Mouse (Mus musculus) kidney, postnatal 0 days (tissue): ENCODE measurements around the gene Krt80. TPM values are rescaled to one million over a fixed set of nuclear protein-coding genes. Genes with fewer than 3 reads are reported as not detected.

Source experiments
- ATAC-seq: fragments of 200-750 bp; cut with Nextera tagmentation; replicated peaks from 2 replicates; pipeline ENCODE4 v1.8.0; 2017; ENCODE audit warnings: low read depth, moderate number of reproducible peaks, moderate TSS enrichment, moderate library complexity; ENCODE audit not compliant: low FRiP score
- DNase-seq: peaks from one replicate; pipeline ENCODE4 v3.0.0-alpha.2; 2016; ENCODE audit warnings: low spot score
- H3K27ac ChIP-seq: fragments of 300-500 bp; sonication (generic); 2 replicates; pipeline ENCODE4 v1.5.1; 2014; ENCODE audit warnings: mild to moderate bottlenecking
- H3K27me3 ChIP-seq: fragments of 300-500 bp; sonication (generic); 2 replicates; pipeline ENCODE4 v1.6.1; 2014; ENCODE audit warnings: low read length, mixed read lengths; ENCODE audit not compliant: insufficient read depth
- H3K36me3 ChIP-seq: fragments of 300-500 bp; sonication (generic); 2 replicates; pipeline ENCODE4 v1.6.1; 2014; ENCODE audit warnings: low read length, mixed read lengths; ENCODE audit not compliant: insufficient read depth
- H3K4me1 ChIP-seq: fragments of 300-500 bp; sonication (generic); replicated peaks from 2 replicates; pipeline ENCODE4 v1.6.1; 2014; ENCODE audit warnings: antibody characterized with exemption, low read length, mixed read lengths; ENCODE audit not compliant: insufficient read depth
- H3K4me2 ChIP-seq: fragments of 300-500 bp; sonication (generic); 2 replicates; pipeline ENCODE4 v1.6.1; 2014; ENCODE audit warnings: mild to moderate bottlenecking, low read length, moderate library complexity, mixed read lengths
- H3K4me3 ChIP-seq: fragments of 300-500 bp; sonication (generic); replicated peaks from 2 replicates; pipeline ENCODE4 v1.5.1; 2014; ENCODE audit warnings: low read depth, low read length
- H3K9ac ChIP-seq: fragments of 300-500 bp; sonication (generic); 2 replicates; pipeline ENCODE4 v1.6.1; 2014; ENCODE audit warnings: low read depth, low read length
- H3K9me3 ChIP-seq: fragments of 300-500 bp; sonication (generic); replicated peaks from 2 replicates; pipeline ENCODE4 v1.6.1; 2016; ENCODE audit warnings: low read length, inconsistent platforms, mixed read lengths
- CTCF ChIP-seq: IDR thresholded peaks from 2 replicates; pipeline ENCODE4 v1.5.1; 2016; ENCODE audit warnings: antibody characterized with exemption, low read depth, mild to moderate bottlenecking, moderate library complexity
- WGBS: fragments of 180-500 bp; shearing (Covaris S2); extraction: QIAGEN DNeasy Blood & Tissue Kit; methylation state at CpG from one replicate; pipeline ENCODE4 v1.1.7; 2014; 5-methylcytosine and 5-hydroxymethylcytosine counted together
- polyA plus RNA-seq: library from polyadenylated mRNA; unstranded; fragments of >200 nt; fragmentation: Nextera tagmentation; extraction: Ambion mirVana; gene quantifications from 2 replicates; pipeline ENCODE4 v1.2.1, GENCODE M21; 2015

Krt80 gene
- polyA plus RNA-seq, 1 experiment from 2014 or later = 1.9 TPM

DNA sequence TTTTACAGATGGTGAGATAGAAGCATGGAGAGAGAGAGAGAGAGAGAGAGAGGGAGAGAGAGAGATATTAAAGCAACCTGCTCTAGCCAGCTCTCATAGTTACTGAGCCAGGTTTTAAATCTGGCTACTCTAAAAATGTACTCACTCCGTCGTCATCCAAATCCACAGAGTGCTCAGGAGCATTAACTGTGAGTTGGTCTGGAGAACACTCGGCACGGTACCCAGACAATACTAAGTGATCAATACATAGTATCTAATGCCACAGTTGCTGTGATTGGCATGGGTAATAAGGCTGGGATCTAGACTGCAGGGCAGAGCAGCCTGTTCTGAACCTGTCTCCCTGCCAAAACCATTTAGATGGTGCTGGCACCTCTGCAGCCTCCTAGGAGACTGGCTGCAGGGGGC, 14.6 kb downstream of the Krt80 start:
- H3K9ac ChIP-seq = no peak overlapping the region
- H3K4me1 ChIP-seq = no peaks in the 10 kb centered on the region
- no peak overlapping the region for H3K27ac ChIP-seq
- DNase-seq (no peak), ATAC-seq (no peak)
- H3K27me3 ChIP-seq = no peaks in the 10 kb centered on the region
- 80% methylated on average over 4 of the region's 4 CpGs for WGBS
- TF ChIP-seq CTCF = no peak
- no peaks in the 10 kb centered on the region for H3K9me3 ChIP-seq
- no peaks in the 10 kb centered on the region for H3K36me3 ChIP-seq
- no peak overlapping the region for H3K4me2 ChIP-seq
- no peak overlapping the region for H3K4me3 ChIP-seq

DNA sequence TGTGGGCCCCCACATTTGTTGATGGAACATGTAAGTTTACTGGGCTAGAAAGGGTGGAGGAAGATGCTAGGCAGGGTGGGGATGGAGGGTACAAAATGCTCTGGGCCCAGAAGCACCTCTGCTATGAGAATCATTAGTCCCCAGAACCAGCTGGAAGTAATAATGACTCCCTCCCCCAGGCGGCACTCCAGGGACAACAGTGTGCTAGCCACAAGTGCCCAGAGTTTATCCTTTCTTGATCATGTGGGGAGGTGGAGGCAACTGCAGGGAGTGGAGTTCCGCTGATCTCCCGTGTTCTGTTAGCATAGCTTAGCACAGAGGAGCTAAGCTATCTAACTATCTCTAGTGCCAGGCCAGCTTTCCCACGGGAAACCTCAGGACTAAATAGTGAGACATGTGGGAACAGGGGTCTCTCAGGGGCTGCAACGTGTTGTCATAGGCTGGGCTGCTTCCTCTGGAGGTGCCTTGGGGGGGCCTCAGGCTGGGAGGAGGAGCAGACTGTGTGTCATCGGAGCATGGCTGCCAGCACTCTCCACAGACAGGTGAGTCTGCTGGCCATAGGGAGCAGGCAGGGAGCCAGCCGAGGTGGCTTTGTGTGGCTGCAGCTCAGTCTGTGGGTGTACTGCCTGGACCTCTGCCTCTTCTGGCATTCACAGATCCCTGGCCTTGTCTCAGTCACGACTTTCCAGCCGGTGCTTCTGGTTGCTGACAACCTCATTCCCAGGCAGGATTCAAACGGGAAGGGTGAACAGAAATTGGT, 17.1 kb downstream of the Krt80 start:
- DNase-seq (no peak), ATAC-seq (no peak)
- Histone ChIP-seq H3K36me3 (no peaks in the 10 kb centered on the region), H3K4me2 (no peak overlapping the region), H3K9me3 (no peaks in the 10 kb centered on the region), H3K9ac (no peak overlapping the region), H3K4me1 (no peaks in the 10 kb centered on the region), H3K27me3 (no peaks in the 10 kb centered on the region), H3K4me3 (no peak overlapping the region), H3K27ac (no peak overlapping the region)
- WGBS = 47% methylated on average over 10 of the region's 10 CpGs
- no peak for TF ChIP-seq CTCF

DNA sequence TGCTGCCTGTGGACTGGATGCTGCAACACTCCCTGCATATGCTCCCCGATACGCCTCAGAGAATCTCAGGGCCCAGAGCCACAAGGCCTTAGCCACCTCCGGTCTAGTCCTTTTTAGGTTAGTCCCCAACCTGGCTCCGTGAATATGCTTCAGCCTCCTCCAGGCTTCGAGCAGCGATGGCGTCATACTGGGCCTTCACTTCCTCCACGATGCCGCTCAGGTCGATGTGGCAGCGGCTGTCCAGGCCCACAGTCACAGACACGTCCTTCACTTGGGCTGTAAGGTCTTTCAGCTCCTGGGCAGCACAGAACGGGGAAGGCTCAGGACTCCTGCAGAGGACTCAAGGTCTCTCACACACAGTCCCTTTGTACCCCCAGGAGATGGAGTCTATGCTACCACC, 17.9 kb downstream of the Krt80 start:
- TF ChIP-seq CTCF = no peak
- 75% methylated on average over 13 of the region's 13 CpGs for WGBS
- Histone ChIP-seq H3K4me2 (no peak overlapping the region), H3K27me3 (no peaks in the 10 kb centered on the region), H3K4me3 (no peak overlapping the region), H3K4me1 (no peaks in the 10 kb centered on the region), H3K36me3 (no peaks in the 10 kb centered on the region), H3K9ac (no peak overlapping the region), H3K27ac (no peak overlapping the region), H3K9me3 (no peaks in the 10 kb centered on the region)
- no peak for DNase-seq
- no peak for ATAC-seq

DNA sequence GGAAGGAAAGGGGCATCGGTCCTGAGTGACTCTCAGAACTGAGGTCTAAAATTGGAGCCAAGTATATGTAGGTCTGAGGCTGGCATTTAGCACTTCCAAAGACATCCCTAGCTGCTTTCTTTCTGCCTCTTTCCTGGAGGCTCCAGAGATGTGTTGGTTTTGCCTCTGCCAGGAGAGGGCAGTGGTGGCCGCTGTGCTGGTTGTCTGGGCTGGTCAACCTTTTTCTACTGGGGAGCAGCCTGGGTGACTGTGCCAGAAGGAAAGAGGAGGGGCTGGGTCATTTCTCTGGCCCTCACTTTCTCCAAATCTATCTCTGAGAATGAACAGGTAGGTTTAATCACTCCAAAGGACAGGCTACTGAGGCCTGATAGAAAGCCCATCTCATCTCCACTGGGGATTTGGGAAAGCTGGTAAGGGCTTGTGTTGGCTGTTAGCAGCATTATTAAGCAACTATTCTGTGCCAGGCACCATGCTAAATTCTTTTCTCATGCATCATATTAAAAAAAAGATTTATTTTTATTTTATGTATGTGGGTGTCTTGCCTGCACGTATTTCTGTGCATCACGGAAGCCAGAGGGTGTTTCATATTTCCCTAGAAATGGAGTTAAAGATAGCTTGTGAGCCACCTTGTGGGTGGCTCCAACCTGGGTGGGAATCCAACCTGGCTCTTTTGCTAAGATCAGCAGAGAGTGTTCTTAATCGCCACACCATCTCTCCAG, 28.0 kb downstream of the Krt80 start:
- no peak for ATAC-seq
- WGBS = 67% methylated on average over 5 of the region's 5 CpGs

DNA sequence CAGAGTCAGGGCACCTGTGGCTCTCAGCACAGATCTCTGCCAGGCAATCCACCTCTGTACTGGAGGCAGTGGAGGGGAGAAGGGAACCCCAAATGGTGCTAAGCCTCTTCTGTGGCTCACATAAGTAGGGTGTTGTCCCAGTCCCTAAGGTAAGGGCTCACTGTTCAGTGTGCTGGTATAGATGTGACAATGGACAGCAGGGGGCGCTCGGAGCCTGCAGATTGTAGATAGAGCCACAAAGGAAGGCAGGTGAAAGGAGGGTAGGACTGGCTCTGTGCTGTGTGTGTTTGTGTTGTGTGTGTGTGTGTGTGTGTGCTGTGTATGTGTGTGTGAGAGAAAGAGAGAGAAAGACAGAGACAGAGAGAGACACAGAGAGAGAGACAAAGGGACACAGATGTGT, 30.4 kb downstream of the Krt80 start:
- Histone ChIP-seq H3K4me2 (no peak overlapping the region), H3K27ac (no peak overlapping the region), H3K27me3 (no peaks in the 10 kb centered on the region), H3K4me3 (no peak overlapping the region), H3K36me3 (no peaks in the 10 kb centered on the region), H3K9me3 (no peaks in the 10 kb centered on the region), H3K9ac (no peak overlapping the region), H3K4me1 (no peaks in the 10 kb centered on the region)
- 0% methylated on average over 2 of the region's 2 CpGs for WGBS
- ATAC-seq = peak; percentile 69
- TF ChIP-seq CTCF = peak; percentile 97
- peak; percentile 92 for DNase-seq

More for the DNA sequence above, 28.0 kb downstream of the Krt80 start:
- no peak overlapping the region for H3K9ac ChIP-seq
- H3K27ac ChIP-seq = no peak overlapping the region
- no peak overlapping the region for H3K4me3 ChIP-seq
- peak; percentile 45 for DNase-seq
- no peak overlapping the region for H3K4me2 ChIP-seq
- H3K36me3 ChIP-seq = no peaks in the 10 kb centered on the region
- H3K27me3 ChIP-seq = no peaks in the 10 kb centered on the region
- peak; percentile 78 for TF ChIP-seq CTCF
- no peaks in the 10 kb centered on the region for H3K4me1 ChIP-seq
- H3K9me3 ChIP-seq = no peaks in the 10 kb centered on the region

DNA sequence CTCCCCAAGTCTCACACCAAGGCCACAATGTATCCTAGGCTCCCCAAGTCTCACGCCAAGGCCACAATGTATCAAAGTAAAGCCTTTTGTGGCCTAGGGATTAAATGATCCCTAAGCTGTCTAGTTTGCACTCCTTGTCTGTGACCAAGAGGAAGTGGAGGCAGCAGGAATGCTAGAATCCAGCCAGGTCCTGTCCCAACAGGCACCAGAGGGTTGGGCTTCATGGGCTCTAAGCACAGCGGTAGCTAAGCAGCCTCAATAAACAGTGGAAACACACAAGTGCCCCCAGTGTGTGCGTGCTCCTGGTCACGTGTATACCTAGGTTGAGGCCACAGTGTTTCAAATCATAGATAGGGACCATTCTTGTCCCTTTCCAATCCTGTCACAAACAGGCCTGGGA, 31.6 kb downstream of the Krt80 start:
- Histone ChIP-seq H3K27ac (no peak overlapping the region), H3K4me1 (no peaks in the 10 kb centered on the region), H3K4me2 (no peak overlapping the region), H3K9me3 (no peaks in the 10 kb centered on the region), H3K9ac (no peak overlapping the region), H3K27me3 (no peaks in the 10 kb centered on the region), H3K4me3 (no peak overlapping the region), H3K36me3 (no peaks in the 10 kb centered on the region)
- ATAC-seq = no peak
- TF ChIP-seq CTCF = no peak
- no peak for DNase-seq
- WGBS = 68% methylated on average over 4 of the region's 4 CpGs
